Mouse (Mus musculus): ENCODE results near the gene Kcnk13. TPM values are rescaled to one million over a fixed set of nuclear protein-coding genes. Genes with fewer than 3 reads are reported as not detected.

The Kcnk13 gene
- total and polyA plus RNA-seq, 2 experiments from 2014 or later: 0.34 to 2.6 TPM

DNA sequence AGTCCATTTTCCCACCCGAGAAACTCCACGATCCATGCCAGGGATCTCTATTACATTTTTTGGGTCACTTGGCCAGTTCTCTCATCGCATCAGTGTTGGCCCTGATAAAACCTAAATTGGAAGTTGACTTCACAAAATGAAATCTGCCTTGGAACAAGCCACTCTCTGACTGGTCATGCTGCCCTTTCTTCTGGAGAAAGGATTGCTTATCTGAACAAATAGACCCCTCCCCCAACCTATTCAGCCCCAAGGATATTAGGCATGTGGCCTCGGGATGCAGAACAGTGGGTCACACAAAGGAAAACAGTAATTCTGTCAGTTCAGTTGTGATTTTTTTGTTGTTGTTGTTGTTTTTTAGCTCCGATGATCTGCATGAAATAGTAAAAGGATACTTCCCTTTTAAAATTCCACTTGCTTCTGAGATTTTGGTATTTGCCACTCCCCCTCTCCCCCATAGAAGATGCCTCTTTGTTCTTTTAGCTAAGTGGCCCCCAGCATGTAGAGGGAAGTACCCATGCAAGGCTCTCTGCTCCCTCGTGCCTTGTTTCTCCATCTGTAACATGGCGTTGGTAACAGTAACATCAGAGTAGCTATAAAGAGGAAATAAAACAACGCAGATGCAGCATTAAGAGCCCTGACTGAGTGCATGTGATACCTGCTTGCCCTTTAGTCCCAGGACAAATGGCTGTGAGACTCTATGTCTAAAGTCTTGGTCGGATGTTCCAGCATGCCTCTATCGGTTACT is 29.0 kb downstream of the Kcnk13 start:
- no peak overlapping the region for H3K27ac ChIP-seq (ENCODE audit: low read depth)
- no peak for DNase-seq (ENCODE audit: low spot score)
- H3K27me3 ChIP-seq (ENCODE audit: control insufficient read depth, insufficient read depth, low read length): no peaks in the 10 kb centered on the region
- H3K4me1 ChIP-seq (ENCODE audit: control insufficient read depth, insufficient read depth): no peaks in the 10 kb centered on the region
- 75% methylated on average over 10 of the region's 10 CpGs for WGBS
- H3K9ac ChIP-seq (replicated peaks; ENCODE audit: low read depth, low read length): no peak overlapping the region
- TF ChIP-seq EP300 (IDR thresholded peaks at IDR 0.05; ENCODE audit: low read depth) (no peak), CTCF (IDR thresholded peaks at IDR 0.05; ENCODE audit: low read depth) (no peak)
- no peaks in the 10 kb centered on the region for H3K36me3 ChIP-seq (replicated peaks; ENCODE audit: control insufficient read depth, insufficient read depth, low read length)
- H3K9me3 ChIP-seq (replicated peaks; ENCODE audit: control insufficient read depth, low read length): 0 out of 2 replicates have a peak, but pooled peaks cover 6% of the 10 kb centered on the region
- H3K4me3 ChIP-seq (ENCODE audit: low read depth, low read length): no peak overlapping the region
- ATAC-seq (ENCODE audit: insufficient read depth, low read depth): no peak
- H3K4me2 ChIP-seq (ENCODE audit: low read depth, low read length): no peak overlapping the region

GRCm38 (mm10) chr12:99995951-99996350 is 31.7 kb downstream of the Kcnk13 start:
- no peak overlapping the region for H3K4me3 ChIP-seq (ENCODE audit: low read depth, low read length)
- DNase-seq (ENCODE audit: low spot score): no peak
- 0 out of 2 replicates have a peak, but pooled peaks cover 4% of the 10 kb centered on the region for H3K9me3 ChIP-seq (replicated peaks; ENCODE audit: control insufficient read depth, low read length)
- H3K36me3 ChIP-seq (replicated peaks; ENCODE audit: control insufficient read depth, insufficient read depth, low read length): no peaks in the 10 kb centered on the region
- H3K27ac ChIP-seq (ENCODE audit: low read depth): no peak overlapping the region
- no peak for ATAC-seq (ENCODE audit: insufficient read depth, low read depth)
- no peaks in the 10 kb centered on the region for H3K27me3 ChIP-seq (ENCODE audit: control insufficient read depth, insufficient read depth, low read length)
- TF ChIP-seq CTCF (IDR thresholded peaks at IDR 0.05; ENCODE audit: low read depth) (no peak), EP300 (IDR thresholded peaks at IDR 0.05; ENCODE audit: low read depth) (no peak)
- 84% methylated on average over 5 of the region's 5 CpGs for WGBS
- no peaks in the 10 kb centered on the region for H3K4me1 ChIP-seq (ENCODE audit: control insufficient read depth, insufficient read depth)
- no peak overlapping the region for H3K4me2 ChIP-seq (ENCODE audit: low read depth, low read length)
- H3K9ac ChIP-seq (replicated peaks; ENCODE audit: low read depth, low read length): no peak overlapping the region

GRCm38 (mm10) chr12:99999726-100000125 is 35.4 kb downstream of the Kcnk13 start:
- no peak for TF ChIP-seq EP300 (IDR thresholded peaks at IDR 0.05; ENCODE audit: low read depth)
- TF ChIP-seq CTCF (IDR thresholded peaks at IDR 0.05; ENCODE audit: low read depth): no peak
- 65% methylated on average over 5 of the region's 5 CpGs for WGBS

GRCm38 (mm10) chr12:100000381-100000780 is 36.1 kb downstream of the Kcnk13 start:
- Histone ChIP-seq H3K9ac (replicated peaks; ENCODE audit: low read depth, low read length) (no peak overlapping the region), H3K9me3 (replicated peaks; ENCODE audit: control insufficient read depth, low read length) (no peaks in the 10 kb centered on the region), H3K4me2 (ENCODE audit: low read depth, low read length) (no peak overlapping the region), H3K36me3 (replicated peaks; ENCODE audit: control insufficient read depth, insufficient read depth, low read length) (no peaks in the 10 kb centered on the region), H3K27me3 (ENCODE audit: control insufficient read depth, insufficient read depth, low read length) (no peaks in the 10 kb centered on the region), H3K4me1 (ENCODE audit: control insufficient read depth, insufficient read depth) (no peaks in the 10 kb centered on the region), H3K27ac (ENCODE audit: low read depth) (no peak overlapping the region), H3K4me3 (ENCODE audit: low read depth, low read length) (no peak overlapping the region)
- no peak for TF ChIP-seq EP300 (IDR thresholded peaks at IDR 0.05; ENCODE audit: low read depth)
- no peak for TF ChIP-seq CTCF (IDR thresholded peaks at IDR 0.05; ENCODE audit: low read depth)
- ATAC-seq (ENCODE audit: insufficient read depth, low read depth): no peak
- no peak for DNase-seq (ENCODE audit: low spot score)
- 82% methylated on average over 7 of the region's 7 CpGs for WGBS

More at GRCm38 (mm10) chr12:99999726-100000125, 35.4 kb downstream of the Kcnk13 start:
- Histone ChIP-seq H3K4me2 (ENCODE audit: low read depth, low read length) (no peak overlapping the region), H3K27me3 (ENCODE audit: control insufficient read depth, insufficient read depth, low read length) (no peaks in the 10 kb centered on the region), H3K4me1 (ENCODE audit: control insufficient read depth, insufficient read depth) (no peaks in the 10 kb centered on the region), H3K9ac (replicated peaks; ENCODE audit: low read depth, low read length) (no peak overlapping the region), H3K9me3 (replicated peaks; ENCODE audit: control insufficient read depth, low read length) (no peaks in the 10 kb centered on the region), H3K4me3 (ENCODE audit: low read depth, low read length) (no peak overlapping the region), H3K36me3 (replicated peaks; ENCODE audit: control insufficient read depth, insufficient read depth, low read length) (no peaks in the 10 kb centered on the region), H3K27ac (ENCODE audit: low read depth) (no peak overlapping the region)
- ATAC-seq (ENCODE audit: insufficient read depth, low read depth) (no peak), DNase-seq (ENCODE audit: low spot score) (no peak)

- Histone ChIP-seq H3K27me3 (ENCODE audit: control insufficient read depth, insufficient read depth, low read length) (no peaks in the 10 kb centered on the region), H3K4me2 (ENCODE audit: low read depth, low read length) (no peak overlapping the region), H3K4me3 (ENCODE audit: low read depth, low read length) (no peak overlapping the region), H3K9ac (replicated peaks; ENCODE audit: low read depth, low read length) (no peak overlapping the region), H3K4me1 (ENCODE audit: control insufficient read depth, insufficient read depth) (no peaks in the 10 kb centered on the region), H3K9me3 (replicated peaks; ENCODE audit: control insufficient read depth, low read length) (no peaks in the 10 kb centered on the region), H3K36me3 (replicated peaks; ENCODE audit: control insufficient read depth, insufficient read depth, low read length) (no peaks in the 10 kb centered on the region), H3K27ac (ENCODE audit: low read depth) (no peak overlapping the region)
- no peak for ATAC-seq (ENCODE audit: insufficient read depth, low read depth)
- no peak for DNase-seq (ENCODE audit: low spot score)
- no peak for TF ChIP-seq CTCF (IDR thresholded peaks at IDR 0.05; ENCODE audit: low read depth)
- 78% methylated on average over 3 of the region's 3 CpGs for WGBS
These were observed 36.9 kb downstream of the Kcnk13 start for GRCm38 (mm10) chr12:100001246-100001645.

- DNase-seq (ENCODE audit: low spot score) (no peak), ATAC-seq (ENCODE audit: insufficient read depth, low read depth) (no peak)
- no peak overlapping the region for H3K4me3 ChIP-seq (ENCODE audit: low read depth, low read length)
- H3K36me3 ChIP-seq (replicated peaks; ENCODE audit: control insufficient read depth, insufficient read depth, low read length): no peaks in the 10 kb centered on the region
- no peaks in the 10 kb centered on the region for H3K4me1 ChIP-seq (ENCODE audit: control insufficient read depth, insufficient read depth)
- no peak overlapping the region for H3K4me2 ChIP-seq (ENCODE audit: low read depth, low read length)
- H3K9me3 ChIP-seq (replicated peaks; ENCODE audit: control insufficient read depth, low read length): no peaks in the 10 kb centered on the region
- WGBS: 67% methylated on average over 3 of the region's 3 CpGs
- H3K27me3 ChIP-seq (ENCODE audit: control insufficient read depth, insufficient read depth, low read length): no peaks in the 10 kb centered on the region
- no peak overlapping the region for H3K27ac ChIP-seq (ENCODE audit: low read depth)
- no peak for TF ChIP-seq EP300 (IDR thresholded peaks at IDR 0.05; ENCODE audit: low read depth)
- TF ChIP-seq CTCF (IDR thresholded peaks at IDR 0.05; ENCODE audit: low read depth): no peak
- H3K9ac ChIP-seq (replicated peaks; ENCODE audit: low read depth, low read length): no peak overlapping the region
These were observed 37.6 kb downstream of the Kcnk13 start for GRCm38 (mm10) chr12:100001910-100002309.
